Mouse (Mus musculus) stomach, postnatal 0 days (tissue): ENCODE results near the gene Kat6b. TPM values are rescaled to one million over a fixed set of nuclear protein-coding genes. Genes with fewer than 3 reads are reported as not detected.

ENCODE experiments used
- ATAC-seq: fragments of 200-750 bp; cut with Nextera tagmentation; 2 replicates; pipeline ENCODE4 v1.8.0; 2017; ENCODE audit not compliant: low FRiP score, low TSS enrichment
- DNase-seq: peaks from one replicate; pipeline ENCODE4 v3.0.0-alpha.2; 2016; ENCODE audit warnings: low spot score
- H3K27ac ChIP-seq: fragments of 300-500 bp; sonication (generic); replicated peaks from 2 replicates; pipeline ENCODE4 v1.5.1; 2014; ENCODE audit warnings: mild to moderate bottlenecking, control low read depth
- H3K27me3 ChIP-seq: fragments of 300-500 bp; sonication (generic); 2 replicates; pipeline ENCODE4 v1.6.1; 2014; ENCODE audit warnings: low read length; ENCODE audit not compliant: control insufficient read depth, insufficient read depth
- H3K36me3 ChIP-seq: fragments of 300-500 bp; sonication (generic); 2 replicates; pipeline ENCODE4 v1.6.1; 2014; ENCODE audit warnings: low read length, mixed read lengths; ENCODE audit not compliant: control insufficient read depth, insufficient read depth
- H3K4me1 ChIP-seq: fragments of 300-500 bp; sonication (generic); replicated peaks from 2 replicates; pipeline ENCODE4 v1.6.1; 2014; ENCODE audit warnings: antibody characterized with exemption; ENCODE audit not compliant: control insufficient read depth, insufficient read depth
- H3K4me2 ChIP-seq: fragments of 300-500 bp; sonication (generic); replicated peaks from 2 replicates; pipeline ENCODE4 v1.6.1; 2014; ENCODE audit warnings: low read depth, mild to moderate bottlenecking, control low read depth, moderate library complexity
- H3K4me3 ChIP-seq: fragments of 300-500 bp; sonication (generic); 2 replicates; pipeline ENCODE4 v1.5.1; 2014; ENCODE audit warnings: low read depth, low read length, control low read depth
- H3K9ac ChIP-seq: fragments of 300-500 bp; sonication (generic); 2 replicates; pipeline ENCODE4 v1.6.1; 2014; ENCODE audit warnings: mild to moderate bottlenecking, low read length, control low read depth, mixed read lengths
- H3K9me3 ChIP-seq: fragments of 300-500 bp; sonication (generic); 2 replicates; pipeline ENCODE4 v1.6.1; 2016; ENCODE audit warnings: low read length; ENCODE audit not compliant: control insufficient read depth
- CTCF ChIP-seq: IDR thresholded peaks from 2 replicates; pipeline ENCODE4 v1.5.1; 2016; ENCODE audit warnings: antibody characterized with exemption, low read depth, mild to moderate bottlenecking, moderate library complexity
- EP300 ChIP-seq: optimal IDR thresholded peaks from 2 replicates; pipeline ENCODE3; 2016; ENCODE audit warnings: antibody characterized with exemption
- WGBS: fragments of 180-500 bp; shearing (Covaris S2); extraction: QIAGEN DNeasy Blood & Tissue Kit; methylation state at CpG from one replicate; pipeline ENCODE4 v1.1.7; 2014; 5-methylcytosine and 5-hydroxymethylcytosine counted together
- polyA plus RNA-seq: library from polyadenylated mRNA; unstranded; fragments of >200 nt; fragmentation: Nextera tagmentation; extraction: Ambion mirVana; gene quantifications from 2 replicates; pipeline ENCODE4 v1.2.1, GENCODE M21; 2015

The Kat6b gene
- polyA plus RNA-seq, 1 experiment from 2014 or later, result 4.0 TPM

GRCm38 (mm10) chr14:21678509-21679285, 197.5 kb downstream of the Kat6b start:
- no peak for ATAC-seq
- TF ChIP-seq CTCF (peak; percentile 84), EP300 (no peak)
- no peak overlapping the region for H3K4me3 ChIP-seq
- H3K27me3 ChIP-seq, result no peaks in the 10 kb centered on the region
- H3K9me3 ChIP-seq, result no peaks in the 10 kb centered on the region
- no peak overlapping the region for H3K4me2 ChIP-seq
- WGBS, result 43% methylated on average over 7 of the region's 7 CpGs
- peak; percentile 71 for DNase-seq
- 0 out of 2 replicates have a peak, but pooled peaks cover 3% of the 10 kb centered on the region for H3K4me1 ChIP-seq
- no peaks in the 10 kb centered on the region for H3K36me3 ChIP-seq
- H3K27ac ChIP-seq, result no peak overlapping the region
- no peak overlapping the region for H3K9ac ChIP-seq

GRCm38 (mm10) chr14:21679631-21680201, 198.5 kb downstream of the Kat6b start:
- no peaks in the 10 kb centered on the region for H3K36me3 ChIP-seq
- H3K4me3 ChIP-seq, result no peak overlapping the region
- no peak overlapping the region for H3K4me2 ChIP-seq
- no peaks in the 10 kb centered on the region for H3K9me3 ChIP-seq
- H3K9ac ChIP-seq, result no peak overlapping the region
- TF ChIP-seq CTCF (no peak), EP300 (no peak)
- 50% methylated on average over 8 of the region's 8 CpGs for WGBS
- no peaks in the 10 kb centered on the region for H3K27me3 ChIP-seq
- ATAC-seq (no peak), DNase-seq (no peak)
- no peak overlapping the region for H3K27ac ChIP-seq
- H3K4me1 ChIP-seq, result 0 out of 2 replicates have a peak, but pooled peaks cover 3% of the 10 kb centered on the region

GRCm38 (mm10) chr14:21682681-21683129, 201.5 kb downstream of the Kat6b start:
- TF ChIP-seq CTCF (no peak), EP300 (no peak)
- Histone ChIP-seq H3K27ac (no peak overlapping the region), H3K36me3 (no peaks in the 10 kb centered on the region), H3K4me1 (0 out of 2 replicates have a peak, but pooled peaks cover 3% of the 10 kb centered on the region), H3K9ac (no peak overlapping the region), H3K27me3 (no peaks in the 10 kb centered on the region), H3K9me3 (no peaks in the 10 kb centered on the region), H3K4me3 (no peak overlapping the region), H3K4me2 (peak overlapping the region; percentile 36)
- WGBS, result 3% methylated on average over 9 of the region's 9 CpGs
- ATAC-seq (peak; percentile 76), DNase-seq (peak; percentile 86)

GRCm38 (mm10) chr14:21683834-21684233, 202.6 kb downstream of the Kat6b start:
- TF ChIP-seq EP300 (no peak), CTCF (no peak)
- no peaks in the 10 kb centered on the region for H3K27me3 ChIP-seq
- no peak for DNase-seq
- no peaks in the 10 kb centered on the region for H3K36me3 ChIP-seq
- no peak overlapping the region for H3K9ac ChIP-seq
- ATAC-seq, result no peak
- H3K9me3 ChIP-seq, result no peaks in the 10 kb centered on the region
- H3K27ac ChIP-seq, result no peak overlapping the region
- H3K4me2 ChIP-seq, result no peak overlapping the region
- 0 out of 2 replicates have a peak, but pooled peaks cover 3% of the 10 kb centered on the region for H3K4me1 ChIP-seq
- H3K4me3 ChIP-seq, result no peak overlapping the region
- 89% methylated on average over 4 of the region's 4 CpGs for WGBS

- no peaks in the 10 kb centered on the region for H3K27me3 ChIP-seq
- TF ChIP-seq CTCF (no peak), EP300 (no peak)
- H3K4me3 ChIP-seq, result no peak overlapping the region
- H3K36me3 ChIP-seq, result no peaks in the 10 kb centered on the region
- ATAC-seq (no peak), DNase-seq (no peak)
- no peaks in the 10 kb centered on the region for H3K4me1 ChIP-seq
- H3K9me3 ChIP-seq, result no peaks in the 10 kb centered on the region
- no peak overlapping the region for H3K4me2 ChIP-seq
- H3K9ac ChIP-seq, result no peak overlapping the region
- no peak overlapping the region for H3K27ac ChIP-seq
- 87% methylated on average over 10 of the region's 10 CpGs for WGBS
These were observed 204.3 kb downstream of the Kat6b start for GRCm38 (mm10) chr14:21685411-21686146.
